Mouse (Mus musculus) midbrain, embryonic 10.5 days (tissue): ENCODE data around the gene Nectin2. TPM values are rescaled to one million over a fixed set of nuclear protein-coding genes. Genes with fewer than 3 reads are reported as not detected.

Source experiments
- DNase-seq: peaks from one replicate; pipeline ENCODE4 v3.0.0-alpha.2; 2017; ENCODE audit warnings: low spot score
- H3K27ac ChIP-seq: fragments of 300-500 bp; sonication (generic); replicated peaks from 2 replicates; pipeline ENCODE4 v1.5.1; 2016; ENCODE audit warnings: mild to moderate bottlenecking
- H3K27me3 ChIP-seq: fragments of 300-500 bp; sonication (generic); 2 replicates; pipeline ENCODE4 v1.6.1; 2016; ENCODE audit warnings: low read depth, mild to moderate bottlenecking; ENCODE audit not compliant: poor library complexity, severe bottlenecking
- H3K36me3 ChIP-seq: fragments of 300-500 bp; sonication (generic); 2 replicates; pipeline ENCODE4 v1.6.1; 2016; ENCODE audit warnings: mild to moderate bottlenecking, moderate library complexity
- H3K4me1 ChIP-seq: fragments of 300-500 bp; sonication (generic); 2 replicates; pipeline ENCODE4 v1.6.1; 2016
- H3K4me3 ChIP-seq: fragments of 300-500 bp; sonication (generic); 2 replicates; pipeline ENCODE4 v1.5.1; 2016; ENCODE audit warnings: mild to moderate bottlenecking, moderate library complexity
- H3K9me3 ChIP-seq: fragments of 300-500 bp; sonication (generic); replicated peaks from 2 replicates; pipeline ENCODE4 v1.6.1; 2016; ENCODE audit warnings: mild to moderate bottlenecking
- WGBS: fragments of 180-500 bp; shearing (Covaris S2); methylation state at CpG from one replicate; pipeline ENCODE4 v1.1.7; 2016; 5-methylcytosine and 5-hydroxymethylcytosine counted together
- polyA plus RNA-seq: library from polyadenylated mRNA; unstranded; fragments of >200 nt; fragmentation: Nextera tagmentation; extraction: Ambion mirVana; gene quantifications from 2 replicates; pipeline ENCODE4 v1.2.1, GENCODE M21; 2016

The Nectin2 gene
- polyA plus RNA-seq, 1 experiment from 2014 or later, result 88.7 TPM

DNA sequence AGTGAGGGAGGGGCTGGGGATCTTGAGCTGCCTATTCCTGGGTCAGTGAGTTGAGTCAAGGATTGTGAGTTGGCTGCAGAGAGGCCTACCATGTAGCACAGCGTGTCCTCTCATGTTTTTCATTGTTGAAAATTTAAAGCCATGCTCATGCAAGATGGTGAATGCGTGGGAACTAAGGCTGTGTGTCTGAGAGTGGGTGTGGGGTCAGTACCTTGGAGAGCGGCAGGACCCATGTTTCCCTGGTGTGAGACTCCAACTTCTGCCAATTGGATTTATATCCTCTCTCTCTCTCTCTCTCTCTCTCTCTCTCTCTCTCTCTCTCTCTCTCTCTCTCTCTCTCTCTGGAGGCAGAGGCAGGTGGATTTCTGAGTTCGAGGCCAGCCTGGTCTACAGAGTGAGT is 23.7 kb downstream of the Nectin2 start:
- no peaks in the 10 kb centered on the region for H3K4me1 ChIP-seq
- WGBS, result 89% methylated on average over 4 of the region's 4 CpGs
- no peak overlapping the region for H3K27ac ChIP-seq
- H3K27me3 ChIP-seq, result no peaks in the 10 kb centered on the region
- peaks cover 100% of the 10 kb centered on the region for H3K36me3 ChIP-seq
- H3K4me3 ChIP-seq, result no peak overlapping the region
- no peak for DNase-seq
- peaks cover 5% of the 10 kb centered on the region for H3K9me3 ChIP-seq

- DNase-seq, result no peak
- Histone ChIP-seq H3K27me3 (no peaks in the 10 kb centered on the region), H3K4me1 (no peaks in the 10 kb centered on the region), H3K4me3 (no peak overlapping the region), H3K27ac (no peak overlapping the region), H3K9me3 (peaks cover 17% of the 10 kb centered on the region), H3K36me3 (peaks cover 98% of the 10 kb centered on the region)
- 95% methylated on average over 12 of the region's 12 CpGs for WGBS
These were observed 26.1 kb downstream of the Nectin2 start for GRCm38 (mm10) chr7:19724167-19724566.

DNA sequence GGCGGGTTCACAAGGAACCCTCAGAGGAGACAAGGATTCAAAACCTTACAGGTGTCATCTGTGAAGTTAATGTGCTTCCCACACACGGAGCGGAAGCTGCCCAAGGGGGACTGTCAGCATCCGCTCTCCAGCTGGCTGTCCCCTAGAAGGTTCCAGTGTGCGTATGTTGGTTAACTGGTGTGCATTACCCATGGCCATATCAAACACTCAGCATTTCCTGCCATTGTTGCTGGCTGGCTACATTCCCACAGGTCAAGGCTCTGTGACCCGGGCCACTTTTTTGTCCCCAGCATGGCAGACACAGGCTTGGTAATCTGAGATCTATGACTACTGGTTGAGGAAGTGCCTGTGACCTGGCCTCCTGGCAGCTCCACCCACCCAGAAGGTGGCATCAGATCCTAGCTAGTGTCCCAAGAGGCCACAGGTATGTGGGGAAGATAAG is 27.5 kb downstream of the Nectin2 start:
- 92% methylated on average over 6 of the region's 6 CpGs for WGBS
- Histone ChIP-seq H3K4me1 (no peaks in the 10 kb centered on the region), H3K9me3 (peaks cover 17% of the 10 kb centered on the region), H3K27me3 (no peaks in the 10 kb centered on the region), H3K4me3 (no peak overlapping the region), H3K27ac (no peak overlapping the region), H3K36me3 (peaks cover 88% of the 10 kb centered on the region)
- no peak for DNase-seq

DNA sequence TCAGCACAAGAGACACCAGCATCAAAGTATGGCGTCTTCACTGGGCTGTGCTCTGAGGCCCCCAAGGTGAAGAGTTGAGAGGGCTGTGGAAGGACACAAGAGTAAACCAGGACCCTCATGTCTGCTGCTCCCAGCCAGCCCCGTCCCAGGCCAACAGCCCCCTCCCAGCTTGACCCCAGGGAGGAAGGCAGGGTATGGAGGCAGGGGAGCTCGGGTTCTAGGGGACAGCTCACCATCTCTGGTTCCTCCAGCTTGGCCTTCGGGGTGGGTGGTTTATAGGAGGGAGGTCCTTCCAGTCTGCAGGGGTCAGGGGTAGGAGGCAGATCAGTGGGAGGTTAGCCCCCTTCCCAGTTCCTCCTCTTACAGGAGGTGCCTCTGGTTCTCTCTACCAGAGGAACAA is 31.1 kb downstream of the Nectin2 start:
- peaks cover 17% of the 10 kb centered on the region for H3K9me3 ChIP-seq
- no peak overlapping the region for H3K27ac ChIP-seq
- 88% methylated on average over 4 of the region's 4 CpGs for WGBS
- peaks cover 60% of the 10 kb centered on the region for H3K36me3 ChIP-seq
- no peaks in the 10 kb centered on the region for H3K27me3 ChIP-seq
- DNase-seq, result no peak
- H3K4me3 ChIP-seq, result no peak overlapping the region
- H3K4me1 ChIP-seq, result peaks cover 17% of the 10 kb centered on the region

DNA sequence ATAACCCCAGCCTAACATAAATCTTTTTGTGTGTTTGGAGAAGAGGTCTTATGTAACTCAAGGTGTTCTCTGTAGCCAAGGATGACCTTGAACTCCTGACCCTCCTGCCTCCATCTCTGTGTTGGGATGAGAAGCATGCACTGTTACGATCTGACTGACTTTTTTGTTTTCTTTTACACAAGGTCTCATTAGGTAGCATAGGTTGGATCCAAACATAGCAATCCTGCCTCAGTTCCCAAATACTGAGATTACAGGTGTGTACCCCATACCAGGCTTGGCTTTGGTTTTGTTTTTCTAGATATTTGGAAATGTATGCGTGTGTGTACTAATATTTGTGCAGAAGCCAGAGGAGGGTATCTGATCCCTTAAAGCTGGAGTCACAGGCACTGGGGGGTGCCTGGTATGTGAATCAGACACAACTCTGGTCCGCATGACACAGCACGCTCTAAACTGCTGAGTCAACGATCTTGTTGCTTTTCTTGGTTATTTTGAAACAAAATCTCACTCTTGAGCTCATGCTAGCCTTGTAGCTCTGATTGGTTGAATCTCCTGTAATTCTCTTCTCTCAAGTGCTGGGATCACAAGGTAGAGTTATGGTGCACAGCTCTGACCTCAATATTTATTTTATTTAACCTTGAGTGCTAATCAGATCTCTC is 31.9 kb downstream of the Nectin2 start:
- 94% methylated on average over 5 of the region's 5 CpGs for WGBS
- Histone ChIP-seq H3K4me3 (no peak overlapping the region), H3K4me1 (peaks cover 25% of the 10 kb centered on the region), H3K27me3 (no peaks in the 10 kb centered on the region), H3K36me3 (peaks cover 58% of the 10 kb centered on the region), H3K27ac (no peak overlapping the region), H3K9me3 (peaks cover 17% of the 10 kb centered on the region)
- no peak for DNase-seq

DNA sequence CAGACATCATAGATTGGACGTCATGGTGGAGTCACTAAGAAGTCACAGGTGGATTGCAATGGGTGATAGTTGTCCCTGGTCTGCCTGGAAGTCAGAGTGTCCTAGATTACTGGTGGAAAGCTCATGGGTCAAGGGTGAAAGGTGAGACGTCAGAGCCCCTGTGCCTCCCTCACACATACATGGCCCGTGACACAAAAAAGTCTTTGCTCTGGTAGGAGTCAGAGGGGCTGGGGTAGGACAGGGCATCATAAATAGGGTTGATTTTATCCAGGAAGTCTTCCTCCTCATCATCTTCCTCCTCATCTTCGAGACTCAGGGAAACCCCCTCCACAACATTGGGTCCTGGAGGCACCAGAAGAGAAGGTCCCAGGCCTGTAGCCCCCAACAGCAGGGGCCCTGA is 32.9 kb downstream of the Nectin2 start:
- peaks cover 17% of the 10 kb centered on the region for H3K9me3 ChIP-seq
- H3K27me3 ChIP-seq, result no peaks in the 10 kb centered on the region
- H3K4me3 ChIP-seq, result 0 out of 2 replicates have a peak overlapping the region, but pooled peaks have one; percentile 100
- H3K4me1 ChIP-seq, result peaks cover 25% of the 10 kb centered on the region
- DNase-seq, result no peak
- H3K36me3 ChIP-seq, result peaks cover 58% of the 10 kb centered on the region
- no peak overlapping the region for H3K27ac ChIP-seq
- WGBS, result 92% methylated on average over 4 of the region's 4 CpGs

GRCm38 (mm10) chr7:19716822-19717221 is 33.5 kb downstream of the Nectin2 start:
- Histone ChIP-seq H3K27ac (peak overlapping the region; percentile 89), H3K27me3 (no peaks in the 10 kb centered on the region), H3K4me1 (peaks cover 25% of the 10 kb centered on the region), H3K36me3 (peaks cover 58% of the 10 kb centered on the region), H3K9me3 (peaks cover 15% of the 10 kb centered on the region), H3K4me3 (peak overlapping the region; percentile 100)
- DNase-seq, result no peak
- WGBS, result 78% methylated on average over 2 of the region's 2 CpGs

- H3K9me3 ChIP-seq, result peaks cover 9% of the 10 kb centered on the region
- peak overlapping the region; percentile 89 for H3K27ac ChIP-seq
- peaks cover 25% of the 10 kb centered on the region for H3K4me1 ChIP-seq
- H3K27me3 ChIP-seq, result no peaks in the 10 kb centered on the region
- peaks cover 58% of the 10 kb centered on the region for H3K36me3 ChIP-seq
- 5% methylated on average over 18 of the region's 18 CpGs for WGBS
- no peak for DNase-seq
- H3K4me3 ChIP-seq, result peak overlapping the region; percentile 100
These were observed 34.1 kb downstream of the Nectin2 start for GRCm38 (mm10) chr7:19716055-19716682.

GRCm38 (mm10) chr7:19715239-19716054 is 34.8 kb downstream of the Nectin2 start, which contains the start of gene Tomm40:
Tomm40 (minus strand) TSS chr7:19715438.
- WGBS, result under 1% methylated on average over 59 of the region's 59 CpGs
- peaks cover 58% of the 10 kb centered on the region for H3K36me3 ChIP-seq
- peak; percentile 99 for DNase-seq
- H3K27me3 ChIP-seq, result no peaks in the 10 kb centered on the region
- H3K4me1 ChIP-seq, result peaks cover 25% of the 10 kb centered on the region
- H3K4me3 ChIP-seq, result peak within 1 kb of the TSS; percentile 100
- 0 out of 2 replicates have a peak, but pooled peaks cover 1% of the 10 kb centered on the region for H3K9me3 ChIP-seq
- peak within 1 kb of the TSS; percentile 89 for H3K27ac ChIP-seq

DNA sequence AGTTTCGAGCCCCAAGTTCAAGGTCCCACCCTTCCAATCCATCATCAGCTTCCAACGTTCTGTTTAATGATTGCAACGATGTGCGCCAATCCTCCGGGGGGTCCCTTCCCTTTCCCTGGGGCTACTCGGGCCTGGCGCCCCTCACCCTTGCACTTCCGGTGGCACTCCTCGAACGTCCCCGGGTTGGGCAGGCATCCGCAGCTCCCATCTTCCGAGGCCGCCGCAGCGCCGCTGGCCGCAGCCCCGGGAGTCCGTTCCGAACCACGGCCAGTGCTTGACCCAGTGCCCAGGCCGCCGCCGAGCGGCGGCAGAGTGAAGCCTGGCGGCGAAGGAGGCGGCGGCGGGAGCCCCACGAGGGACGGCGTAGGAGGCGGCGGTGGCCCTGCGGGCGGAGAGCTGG is 35.4 kb downstream of the Nectin2 start:
- Histone ChIP-seq H3K4me1 (peaks cover 25% of the 10 kb centered on the region), H3K36me3 (peaks cover 59% of the 10 kb centered on the region), H3K4me3 (peak overlapping the region; percentile 100), H3K9me3 (no peaks in the 10 kb centered on the region), H3K27me3 (no peaks in the 10 kb centered on the region), H3K27ac (peak overlapping the region; percentile 87)
- 1% methylated on average over 39 of the region's 39 CpGs for WGBS
- DNase-seq, result no peak

GRCm38 (mm10) chr7:19713598-19713997 is 36.7 kb downstream of the Nectin2 start:
- no peaks in the 10 kb centered on the region for H3K27me3 ChIP-seq
- H3K4me1 ChIP-seq, result peaks cover 25% of the 10 kb centered on the region
- H3K9me3 ChIP-seq, result no peaks in the 10 kb centered on the region
- H3K27ac ChIP-seq, result no peak overlapping the region
- H3K36me3 ChIP-seq, result peaks cover 63% of the 10 kb centered on the region
- peak overlapping the region; percentile 100; the same call in 1 of the 2 replicates for H3K4me3 ChIP-seq
- 88% methylated on average over 9 of the region's 9 CpGs for WGBS
- no peak for DNase-seq

DNA sequence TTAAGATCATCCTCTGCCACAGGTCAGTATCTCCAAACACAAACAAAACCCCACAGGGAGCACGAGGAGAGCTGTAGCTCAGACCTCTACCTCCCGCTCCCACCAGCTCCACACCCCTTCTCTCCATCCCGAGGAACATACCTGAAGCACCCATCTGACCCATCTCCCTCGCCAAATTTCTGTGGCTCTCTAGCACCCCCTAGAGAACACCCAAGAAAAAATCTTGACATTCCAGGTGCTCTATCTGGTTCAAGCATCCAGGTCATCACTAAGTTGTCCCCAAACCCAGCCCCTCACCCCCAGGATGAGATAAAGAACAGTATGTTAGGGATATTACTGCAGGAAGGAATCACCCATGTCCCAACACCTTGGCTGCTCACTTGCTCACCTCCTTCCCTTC is 37.1 kb downstream of the Nectin2 start:
- no peak for DNase-seq
- WGBS, result 59% methylated on average over 4 of the region's 4 CpGs
- H3K9me3 ChIP-seq, result no peaks in the 10 kb centered on the region
- H3K4me3 ChIP-seq, result peak overlapping the region; percentile 100; the same call in 1 of the 2 replicates
- no peak overlapping the region for H3K27ac ChIP-seq
- peaks cover 67% of the 10 kb centered on the region for H3K36me3 ChIP-seq
- no peaks in the 10 kb centered on the region for H3K27me3 ChIP-seq
- H3K4me1 ChIP-seq, result peaks cover 25% of the 10 kb centered on the region
